Mouse (Mus musculus) midbrain, embryonic 13.5 days (tissue): ENCODE measurements around the gene Adgrd1. TPM values are rescaled to one million over a fixed set of nuclear protein-coding genes. Genes with fewer than 3 reads are reported as not detected.

ENCODE experiments used
- ATAC-seq: fragments of 200-750 bp; cut with Nextera tagmentation; 2 replicates; pipeline ENCODE4 v1.8.0; 2017; ENCODE audit warnings: mild to moderate bottlenecking, moderate TSS enrichment, moderate library complexity
- H3K27ac ChIP-seq: fragments of 300-500 bp; sonication (generic); 2 replicates; pipeline ENCODE4 v1.5.1; 2015; ENCODE audit warnings: inconsistent platforms, mild to moderate bottlenecking, moderate library complexity
- H3K27me3 ChIP-seq: fragments of 300-500 bp; sonication (generic); 2 replicates; pipeline ENCODE4 v1.6.1; 2015; ENCODE audit warnings: mild to moderate bottlenecking, inconsistent platforms
- H3K36me3 ChIP-seq: fragments of 300-500 bp; sonication (generic); 2 replicates; pipeline ENCODE4 v1.6.1; 2015; ENCODE audit warnings: mild to moderate bottlenecking, inconsistent platforms
- H3K4me1 ChIP-seq: fragments of 300-500 bp; sonication (generic); replicated peaks from 2 replicates; pipeline ENCODE4 v1.6.1; 2015; ENCODE audit warnings: inconsistent platforms
- H3K4me2 ChIP-seq: fragments of 300-500 bp; sonication (generic); replicated peaks from 2 replicates; pipeline ENCODE4 v1.6.1; 2015; ENCODE audit warnings: moderate library complexity, mild to moderate bottlenecking, inconsistent platforms
- H3K4me3 ChIP-seq: fragments of 300-500 bp; sonication (generic); replicated peaks from 2 replicates; pipeline ENCODE4 v1.5.1; 2015; ENCODE audit warnings: mild to moderate bottlenecking, inconsistent platforms
- H3K9ac ChIP-seq: fragments of 300-500 bp; sonication (generic); replicated peaks from 2 replicates; pipeline ENCODE4 v1.6.1; 2015; ENCODE audit warnings: mild to moderate bottlenecking, inconsistent platforms
- H3K9me3 ChIP-seq: fragments of 300-500 bp; sonication (generic); 2 replicates; pipeline ENCODE4 v1.6.1; 2016; ENCODE audit warnings: mild to moderate bottlenecking, inconsistent platforms
- WGBS: fragments of 180-500 bp; shearing (Covaris S2); methylation state at CpG from one replicate; pipeline ENCODE4 v1.1.7; 2015; 5-methylcytosine and 5-hydroxymethylcytosine counted together
- polyA plus RNA-seq: library from polyadenylated mRNA; unstranded; fragments of >200 nt; fragmentation: Nextera tagmentation; extraction: Ambion mirVana; gene quantifications from 2 replicates; pipeline ENCODE4 v1.2.1, GENCODE M21; 2015

Gene Adgrd1
- polyA plus RNA-seq, 1 experiment from 2014 or later: 0.15 TPM

DNA sequence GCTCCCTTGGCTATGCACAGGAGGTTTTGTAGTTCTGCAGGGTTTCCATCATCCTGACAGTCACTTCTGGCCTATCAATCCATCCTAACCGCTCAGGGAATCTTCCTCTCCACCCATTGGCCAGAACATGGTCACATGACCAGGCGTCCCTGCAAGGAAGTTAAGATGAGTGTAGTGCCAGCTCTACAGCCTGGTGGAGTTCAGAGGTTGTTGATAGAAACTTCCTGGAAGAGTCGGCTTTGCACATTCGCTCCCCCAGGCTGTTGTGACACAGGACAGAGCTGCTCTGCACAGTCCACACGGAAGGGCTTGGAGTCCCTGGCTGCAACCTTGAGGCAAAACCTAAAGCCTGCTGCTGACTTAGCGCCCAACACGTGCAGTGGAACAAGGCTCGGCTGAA is 152.5 kb downstream of the Adgrd1 start:
- 89% methylated on average over 8 of the region's 8 CpGs for WGBS
- no peak overlapping the region for H3K27ac ChIP-seq

More for the DNA sequence above, 152.5 kb downstream of the Adgrd1 start:
- no peaks in the 10 kb centered on the region for H3K4me1 ChIP-seq
- no peaks in the 10 kb centered on the region for H3K27me3 ChIP-seq
- ATAC-seq: no peak
- no peak overlapping the region for H3K9ac ChIP-seq
- no peaks in the 10 kb centered on the region for H3K36me3 ChIP-seq
- H3K9me3 ChIP-seq: no peaks in the 10 kb centered on the region
- H3K4me2 ChIP-seq: no peak overlapping the region
- H3K4me3 ChIP-seq: no peak overlapping the region

Other genes with a start within 250 kb of the Adgrd1 start
- gene Rimbp2, start 143.3 kb upstream of the Adgrd1 start, polyA plus RNA-seq: 3.0 and 3.5 TPM in 2 replicates
- gene Stx2, start 88.2 kb upstream of the Adgrd1 start, polyA plus RNA-seq: 15.5 and 17.0 TPM in 2 replicates
- gene Ran, start 76.7 kb upstream of the Adgrd1 start, polyA plus RNA-seq: 529 and 559 TPM in 2 replicates